Mouse (Mus musculus) testis, postnatal 10 days (tissue): ENCODE results near the gene Actn1.

Source experiments
- DNase-seq: peaks from one replicate; pipeline ENCODE4 v3.0.0; 2021; ENCODE audit warnings: low spot score

Actn1 gene

GRCm38 (mm10) chr12:80259216-80260055 lies 735 bp downstream of the Actn1 start:
- peak; percentile 78 for DNase-seq

GRCm38 (mm10) chr12:80258520-80259215 lies 1.5 kb downstream of the Actn1 start:
- DNase-seq: no peak

GRCm38 (mm10) chr12:80251978-80252377 lies 8.2 kb downstream of the Actn1 start:
- DNase-seq: no peak

- no peak for DNase-seq
Measured at GRCm38 (mm10) chr12:80251554-80251953, 8.6 kb downstream of the Actn1 start.

- DNase-seq: no peak
Measured at GRCm38 (mm10) chr12:80249539-80249938, 10.6 kb downstream of the Actn1 start.

- no peak for DNase-seq
Measured at GRCm38 (mm10) chr12:80247067-80247466, 13.1 kb downstream of the Actn1 start.

GRCm38 (mm10) chr12:80246505-80246904 lies 13.7 kb downstream of the Actn1 start:
- no peak for DNase-seq

- DNase-seq: no peak
Measured at GRCm38 (mm10) chr12:80244755-80245154, 15.4 kb downstream of the Actn1 start.

GRCm38 (mm10) chr12:80244127-80244526 lies 16.0 kb downstream of the Actn1 start:
- DNase-seq: peak; percentile 61

- DNase-seq: no peak
Measured at GRCm38 (mm10) chr12:80243335-80243734, 16.8 kb downstream of the Actn1 start.

- DNase-seq: no peak
Measured at GRCm38 (mm10) chr12:80239445-80239844, 20.7 kb downstream of the Actn1 start.

- no peak for DNase-seq
Measured at GRCm38 (mm10) chr12:80238523-80238922, 21.6 kb downstream of the Actn1 start.

- DNase-seq: no peak
Measured at GRCm38 (mm10) chr12:80235295-80235694, 24.9 kb downstream of the Actn1 start.

- DNase-seq: no peak
Measured at GRCm38 (mm10) chr12:80234226-80234625, 25.9 kb downstream of the Actn1 start.

GRCm38 (mm10) chr12:80232840-80233218 lies 27.3 kb downstream of the Actn1 start:
- DNase-seq: no peak

GRCm38 (mm10) chr12:80232076-80232839 lies 27.9 kb downstream of the Actn1 start:
- no peak for DNase-seq

GRCm38 (mm10) chr12:80231317-80231716 lies 28.9 kb downstream of the Actn1 start:
- DNase-seq: no peak

GRCm38 (mm10) chr12:80230854-80231253 lies 29.3 kb downstream of the Actn1 start:
- DNase-seq: no peak

- peak; percentile 78 for DNase-seq
Measured at GRCm38 (mm10) chr12:80230111-80230700, 30.0 kb downstream of the Actn1 start.

GRCm38 (mm10) chr12:80229010-80229800 lies 31.0 kb downstream of the Actn1 start:
- no peak for DNase-seq

- DNase-seq: no peak
Measured at GRCm38 (mm10) chr12:80228356-80228755, 31.8 kb downstream of the Actn1 start.
